Mouse (Mus musculus) CH12.LX (cell line): ENCODE data around the gene Sap30. TPM values are rescaled to one million over a fixed set of nuclear protein-coding genes. Genes with fewer than 3 reads are reported as not detected.

ENCODE experiments used
- DNase-seq: peaks from one replicate; pipeline ENCODE4 v3.0.0-alpha.2; 2013; ENCODE audit errors: extremely low read depth
- H3K27ac ChIP-seq: 2 replicates; pipeline ENCODE4 v1.5.1; 2012; ENCODE audit warnings: low read depth, mild to moderate bottlenecking, control low read depth, moderate library complexity; ENCODE audit not compliant: insufficient read depth
- H3K27me3 ChIP-seq: replicated peaks from 2 replicates; pipeline ENCODE3; 2012; ENCODE audit warnings: inconsistent platforms
- H3K36me3 ChIP-seq, 2 experiments: replicated peaks in 1 of 2; 2 replicates each; pipeline versions ENCODE3 to v1.6.1; 2012; ENCODE audit warnings: inconsistent platforms in 1 of 2, low read length in 1 of 2, mild to moderate bottlenecking in 1 of 2, mixed read lengths in 1 of 2, moderate library complexity in 1 of 2; ENCODE audit not compliant: control insufficient read depth in 1 of 2, insufficient read depth in 1 of 2
- H3K4me1 ChIP-seq, 2 experiments: 2 replicates each; pipeline ENCODE4 v1.6.1; 2012; ENCODE audit warnings: inconsistent platforms in 1 of 2, moderate library complexity in 1 of 2; ENCODE audit not compliant: insufficient read depth in 2 of 2, control insufficient read depth in 1 of 2
- H3K4me2 ChIP-seq: 2 replicates; pipeline ENCODE4 v1.6.1; 2012; ENCODE audit warnings: low read depth, mild to moderate bottlenecking, control low read depth; ENCODE audit not compliant: poor library complexity, insufficient read depth, severe bottlenecking
- H3K4me3 ChIP-seq, 3 experiments: fragments of 150-350 bp in 1 of 3; sonication (generic) in 1 of 3; replicated peaks in 1 of 3; 2 replicates each; pipeline versions ENCODE3 to v1.5.1; 2011 to 2012; ENCODE audit warnings: low read depth in 2 of 3, low read length in 2 of 3, mild to moderate bottlenecking in 2 of 3, moderate library complexity in 2 of 3, control low read depth in 1 of 3, improper control_type of control experiment in 1 of 3, inconsistent platforms in 1 of 3, mixed read lengths in 1 of 3; ENCODE audit not compliant: poor library complexity in 1 of 3
- H3K79me2 ChIP-seq: replicated peaks from 2 replicates; pipeline ENCODE4 v1.6.1; 2012; ENCODE audit warnings: mild to moderate bottlenecking, moderate library complexity; ENCODE audit not compliant: control insufficient read depth, poor library complexity, insufficient read depth, severe bottlenecking; ENCODE audit errors: extremely low read depth
- H3K9ac ChIP-seq: 2 replicates; pipeline ENCODE4 v1.6.1; 2012; ENCODE audit warnings: low read depth, mild to moderate bottlenecking, control low read depth, moderate library complexity; ENCODE audit not compliant: insufficient read depth
- H3K9me3 ChIP-seq: replicated peaks from 2 replicates; pipeline ENCODE3; 2012; ENCODE audit warnings: low read length, inconsistent platforms, mixed read lengths
- CHD1 ChIP-seq: IDR thresholded peaks from 2 replicates; pipeline ENCODE4 v1.6.1; 2012; ENCODE audit warnings: low read depth, low read length, improper control_type of control experiment, inconsistent platforms
- CTCF ChIP-seq, 2 experiments: IDR thresholded peaks in 1 of 2; conservative IDR thresholded peaks in 1 of 2; 2 replicates each; pipeline ENCODE4 v1.5.1; 2011 to 2012; ENCODE audit warnings: low read depth in 2 of 2, low read length in 2 of 2, improper control_type of control experiment in 1 of 2, inconsistent platforms in 1 of 2, mild to moderate bottlenecking in 1 of 2, moderate library complexity in 1 of 2
- E2F4 ChIP-seq: IDR thresholded peaks from 2 replicates; pipeline ENCODE4 v1.6.1; 2011; ENCODE audit warnings: low read depth, low read length, improper control_type of control experiment; ENCODE audit not compliant: insufficient replicate concordance
- ETS1 ChIP-seq: conservative IDR thresholded peaks from 2 replicates; pipeline ENCODE4 v1.6.1; 2012; ENCODE audit warnings: low read depth, mild to moderate bottlenecking, inconsistent platforms, low read length, improper control_type of control experiment, moderate library complexity
- GABPA ChIP-seq: IDR thresholded peaks from 2 replicates; pipeline ENCODE4 v1.6.1; 2012; ENCODE audit warnings: low read depth, low read length, improper control_type of control experiment, inconsistent platforms; ENCODE audit not compliant: insufficient replicate concordance
- JUN ChIP-seq: IDR thresholded peaks from 2 replicates; pipeline ENCODE4 v1.6.1; 2011; ENCODE audit warnings: low read depth, mild to moderate bottlenecking, low read length, improper control_type of control experiment, moderate library complexity; ENCODE audit not compliant: insufficient read depth
- JUND ChIP-seq: conservative IDR thresholded peaks from 2 replicates; pipeline ENCODE4 v1.6.1; 2011; ENCODE audit warnings: low read depth, low read length, improper control_type of control experiment
- KAT2A ChIP-seq: IDR thresholded peaks from 2 replicates; pipeline ENCODE4 v1.6.1; 2012; ENCODE audit warnings: low read length, improper control_type of control experiment, inconsistent platforms; ENCODE audit not compliant: insufficient replicate concordance
- MAX ChIP-seq: IDR thresholded peaks from 2 replicates; pipeline ENCODE4 v1.6.1; 2011; ENCODE audit warnings: low read length, improper control_type of control experiment
- MEF2A ChIP-seq: IDR thresholded peaks from 2 replicates; pipeline ENCODE4 v1.6.1; 2014; ENCODE audit warnings: low read depth, mild to moderate bottlenecking, inconsistent platforms, low read length, improper control_type of control experiment, borderline replicate concordance
- MXI1 ChIP-seq: IDR thresholded peaks from 2 replicates; pipeline ENCODE4 v1.6.1; 2011; ENCODE audit warnings: mild to moderate bottlenecking, low read depth, low read length, improper control_type of control experiment
- MYC ChIP-seq: IDR thresholded peaks from 2 replicates; pipeline ENCODE4 v1.6.1; 2011; ENCODE audit warnings: low read depth, mild to moderate bottlenecking, improper control_type of control experiment, low read length
- NRF1 ChIP-seq: IDR thresholded peaks from 2 replicates; pipeline ENCODE4 v1.6.1; 2014; ENCODE audit warnings: low read depth, mild to moderate bottlenecking, inconsistent platforms, low read length, improper control_type of control experiment, moderate library complexity
- RAD21 ChIP-seq: IDR thresholded peaks from 2 replicates; pipeline ENCODE4 v1.6.1; 2011; ENCODE audit warnings: low read depth, mild to moderate bottlenecking, low read length, improper control_type of control experiment, moderate library complexity
- RCOR1 ChIP-seq: conservative IDR thresholded peaks from 2 replicates; pipeline ENCODE4 v1.6.1; 2012; ENCODE audit warnings: low read depth, mild to moderate bottlenecking, inconsistent platforms, low read length, improper control_type of control experiment
- SMC3 ChIP-seq: IDR thresholded peaks from 2 replicates; pipeline ENCODE4 v1.6.1; 2011; ENCODE audit warnings: low read depth, low read length, improper control_type of control experiment
- USF1 ChIP-seq: IDR thresholded peaks from 2 replicates; pipeline ENCODE4 v1.6.1; 2014; ENCODE audit warnings: low read depth, mild to moderate bottlenecking, inconsistent platforms, low read length, improper control_type of control experiment
- USF2 ChIP-seq: conservative IDR thresholded peaks from 2 replicates; pipeline ENCODE4 v1.6.1; 2011; ENCODE audit warnings: low read depth, low read length, improper control_type of control experiment
- ZC3H11A ChIP-seq: IDR thresholded peaks from 2 replicates; pipeline ENCODE4 v1.6.1; 2012; ENCODE audit warnings: low read depth, mild to moderate bottlenecking, inconsistent platforms, low read length, improper control_type of control experiment
- ZKSCAN1 ChIP-seq: IDR thresholded peaks from 2 replicates; pipeline ENCODE4 v1.6.1; 2012; ENCODE audit warnings: low read depth, inconsistent platforms, low read length, improper control_type of control experiment, borderline replicate concordance
- dilution Hi-C: fragments of 300-500 bp; cut with MboI; formaldehyde crosslinking; loops from 2 replicates; pipeline ENCODE4 v1.14.3; 2020; ENCODE audit warnings: low sequenced_read_pairs; ENCODE audit not compliant: extremely low pct_unique_long_range_greater_than_20kb, extremely low pct_ligation_motif_present
- in situ Hi-C: fragments of 300-500 bp; cut with MboI; formaldehyde crosslinking; loops from 3 replicates; pipeline ENCODE4 v1.14.3; 2019; ENCODE audit warnings: low sequenced_read_pairs, low pct_ligation_motif_present, low pct_unique_long_range_greater_than_20kb, mixed read lengths
- polyA plus RNA-seq: library from polyadenylated mRNA; unstranded; fragments of >175 nt; gene quantifications from 2 replicates; pipeline ENCODE4 v1.2.1, GENCODE M21; 2012; ENCODE audit warnings: low read depth; ENCODE audit not compliant: insufficient read length
- total RNA-seq, 2 experiments: library from RNA; depleted of rRNA; stranded (reverse); fragments of 300-350 nt in 1 of 2; fragments of >200 nt in 1 of 2; gene quantifications; 2 replicates each; pipeline ENCODE4 v1.2.3; 2012 to 2014

Gene Sap30
- total and polyA plus RNA-seq, 3 experiments = 33.9 to 82.6 (median 37.1) TPM

- in situ Hi-C loops (loop anchor here (5.0 kb wide), 1 partner anchor 106 kb away; no protein-coding TSS in a partner anchor), dilution Hi-C loops (no loop called here)
- H3K4me1 ChIP-seq = peaks cover 0 to 2% of the 10 kb centered on the region in 2 experiments; a peak in 1 of 4 replicates
- no peaks in the 10 kb centered on the region for H3K27me3 ChIP-seq
- no peak overlapping the region for H3K4me2 ChIP-seq
- no peaks in the 10 kb centered on the region for H3K79me2 ChIP-seq
- no peak overlapping the region for H3K9ac ChIP-seq
- no peak overlapping the region for H3K4me3 ChIP-seq
- H3K9me3 ChIP-seq = peaks cover 11% of the 10 kb centered on the region
- peaks cover 43 to 79% of the 10 kb centered on the region in 2 experiments for H3K36me3 ChIP-seq
- DNase-seq = no peak
- H3K27ac ChIP-seq = no peak overlapping the region
- no peak for TF ChIP-seq JUND
- TF ChIP-seq GABPA = no peak
- no peak for TF ChIP-seq MAX
- no peak for TF ChIP-seq ETS1
- TF ChIP-seq KAT2A = no peak
- TF ChIP-seq MEF2A = no peak
- TF ChIP-seq SMC3 = no peak
- TF ChIP-seq CHD1 = no peak
- TF ChIP-seq RCOR1 = no peak
- no peak for TF ChIP-seq JUN
- no peak for TF ChIP-seq ZKSCAN1
- no peak for TF ChIP-seq MYC
- no peak for TF ChIP-seq USF1
- no peak for TF ChIP-seq RAD21
- no peak for TF ChIP-seq NRF1
- TF ChIP-seq MXI1 = no peak
- TF ChIP-seq USF2 = no peak
- TF ChIP-seq ZC3H11A = no peak
Observed at GRCm38 (mm10) chr8:57533106-57533505, 45.4 kb upstream of the Sap30 start.

DNA sequence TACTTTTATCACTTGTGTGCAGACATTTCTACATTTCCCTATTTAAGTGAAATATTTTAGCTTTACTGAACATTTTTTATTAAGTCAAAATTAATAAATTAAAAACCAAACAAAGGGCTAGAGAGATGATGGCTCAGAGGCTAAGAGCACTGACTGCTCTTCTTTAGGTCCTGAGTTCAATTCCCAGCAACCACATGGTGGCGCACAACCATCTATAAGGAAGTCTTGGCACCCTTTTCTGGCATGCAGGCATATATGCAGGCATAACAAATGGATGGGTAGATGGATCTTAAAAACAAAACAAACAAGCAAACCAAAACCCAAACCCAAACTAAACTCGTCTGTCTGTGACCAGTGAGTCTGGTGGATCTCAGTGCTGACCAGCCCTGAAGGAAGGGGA lies 44.6 kb upstream of the Sap30 start:
- DNase-seq = no peak
- H3K9ac ChIP-seq = no peak overlapping the region
- no peaks in the 10 kb centered on the region for H3K79me2 ChIP-seq
- H3K27ac ChIP-seq = no peak overlapping the region
- H3K27me3 ChIP-seq = no peaks in the 10 kb centered on the region
- dilution Hi-C loops = no loop called here
- peaks cover 11% of the 10 kb centered on the region for H3K9me3 ChIP-seq
- peaks cover 0 to 11% of the 10 kb centered on the region in 2 experiments; a peak in 1 of 4 replicates for H3K4me1 ChIP-seq
- H3K36me3 ChIP-seq = peaks cover 40 to 78% of the 10 kb centered on the region in 2 experiments
- in situ Hi-C loops = loop anchor here (5.0 kb wide), 1 partner anchor 105 kb away; no protein-coding TSS in a partner anchor
- no peak overlapping the region for H3K4me3 ChIP-seq
- no peak overlapping the region for H3K4me2 ChIP-seq
- TF ChIP-seq SMC3 = peak; percentile 57
- peak; percentile 31 for TF ChIP-seq RAD21
- TF ChIP-seq CTCF (conservative IDR thresholded peaks at IDR 0.05 in 1 of 2, IDR thresholded peaks at IDR 0.05 in 1 of 2; ENCODE audit: low read depth in 2 of 2, low read length in 2 of 2) = peak in 1 of 2 experiments; percentile 62; a peak in 2 of 4 replicates
- no peak for TF ChIP-seq NRF1
- TF ChIP-seq JUN = no peak
- no peak for TF ChIP-seq E2F4
- TF ChIP-seq, all 38 proteins: peak for 3
